Mouse (Mus musculus) embryonic facial prominence, embryonic 15.5 days (tissue): ENCODE measurements around the gene St6gal1. TPM values are rescaled to one million over a fixed set of nuclear protein-coding genes. Genes with fewer than 3 reads are reported as not detected.

Experiments
- ATAC-seq: fragments of 200-750 bp; cut with Nextera tagmentation; 2 replicates; pipeline ENCODE4 v1.8.0; 2017; ENCODE audit warnings: low read depth, moderate TSS enrichment; ENCODE audit not compliant: insufficient number of reproducible peaks, low FRiP score, low TSS enrichment
- H3K27ac ChIP-seq: fragments of 300-500 bp; sonication (generic); replicated peaks from 2 replicates; pipeline ENCODE4 v1.5.1; 2015; ENCODE audit warnings: mild to moderate bottlenecking, inconsistent platforms
- H3K27me3 ChIP-seq: fragments of 300-500 bp; sonication (generic); 2 replicates; pipeline ENCODE4 v1.6.1; 2015; ENCODE audit warnings: inconsistent platforms
- H3K36me3 ChIP-seq: fragments of 300-500 bp; sonication (generic); 2 replicates; pipeline ENCODE4 v1.6.1; 2015; ENCODE audit warnings: mild to moderate bottlenecking, inconsistent platforms
- H3K4me1 ChIP-seq: fragments of 300-500 bp; sonication (generic); 2 replicates; pipeline ENCODE4 v1.6.1; 2015; ENCODE audit warnings: inconsistent platforms
- H3K4me2 ChIP-seq: fragments of 300-500 bp; sonication (generic); replicated peaks from 2 replicates; pipeline ENCODE4 v1.6.1; 2015; ENCODE audit warnings: mild to moderate bottlenecking, inconsistent platforms
- H3K4me3 ChIP-seq: fragments of 300-500 bp; sonication (generic); replicated peaks from 2 replicates; pipeline ENCODE4 v1.5.1; 2015; ENCODE audit warnings: mild to moderate bottlenecking, inconsistent platforms
- H3K9ac ChIP-seq: fragments of 300-500 bp; sonication (generic); 2 replicates; pipeline ENCODE4 v1.6.1; 2015; ENCODE audit warnings: inconsistent platforms
- H3K9me3 ChIP-seq: fragments of 300-500 bp; sonication (generic); replicated peaks from 2 replicates; pipeline ENCODE4 v1.6.1; 2016; ENCODE audit warnings: inconsistent platforms
- WGBS: fragments of 180-500 bp; shearing (Covaris S2); methylation state at CpG from one replicate; pipeline ENCODE4 v1.1.7; 2015; 5-methylcytosine and 5-hydroxymethylcytosine counted together
- polyA plus RNA-seq: library from polyadenylated mRNA; unstranded; fragments of >200 nt; fragmentation: Nextera tagmentation; extraction: Ambion mirVana; gene quantifications from 2 replicates; pipeline ENCODE4 v1.2.1, GENCODE M21; 2015

The St6gal1 gene
- polyA plus RNA-seq, 1 experiment from 2014 or later = 16.5 TPM

GRCm38 (mm10) chr16:23307142-23307968 lies 82.8 kb downstream of the St6gal1 start:
- H3K4me1 ChIP-seq = no peaks in the 10 kb centered on the region
- no peaks in the 10 kb centered on the region for H3K9me3 ChIP-seq
- no peak overlapping the region for H3K4me3 ChIP-seq
- no peak for ATAC-seq
- no peak overlapping the region for H3K9ac ChIP-seq
- H3K36me3 ChIP-seq = no peaks in the 10 kb centered on the region
- WGBS = 71% methylated on average over 12 of the region's 12 CpGs
- H3K4me2 ChIP-seq = no peak overlapping the region
- no peak overlapping the region for H3K27ac ChIP-seq
- H3K27me3 ChIP-seq = no peaks in the 10 kb centered on the region

GRCm38 (mm10) chr16:23308012-23308554 lies 83.5 kb downstream of the St6gal1 start:
- WGBS = 73% methylated on average over 4 of the region's 4 CpGs
- no peak overlapping the region for H3K9ac ChIP-seq
- no peak overlapping the region for H3K27ac ChIP-seq
- no peaks in the 10 kb centered on the region for H3K9me3 ChIP-seq
- no peaks in the 10 kb centered on the region for H3K4me1 ChIP-seq
- ATAC-seq = no peak
- H3K36me3 ChIP-seq = no peaks in the 10 kb centered on the region
- H3K27me3 ChIP-seq = no peaks in the 10 kb centered on the region
- no peak overlapping the region for H3K4me2 ChIP-seq
- no peak overlapping the region for H3K4me3 ChIP-seq

- no peaks in the 10 kb centered on the region for H3K9me3 ChIP-seq
- H3K27me3 ChIP-seq = no peaks in the 10 kb centered on the region
- no peaks in the 10 kb centered on the region for H3K4me1 ChIP-seq
- no peak overlapping the region for H3K27ac ChIP-seq
- ATAC-seq = no peak
- no peak overlapping the region for H3K4me2 ChIP-seq
- no peak overlapping the region for H3K4me3 ChIP-seq
- no peak overlapping the region for H3K9ac ChIP-seq
- H3K36me3 ChIP-seq = no peaks in the 10 kb centered on the region
- 78% methylated on average over 4 of the region's 4 CpGs for WGBS
Observed at GRCm38 (mm10) chr16:23309080-23309479, 84.5 kb downstream of the St6gal1 start.

- H3K36me3 ChIP-seq = no peaks in the 10 kb centered on the region
- H3K4me3 ChIP-seq = no peak overlapping the region
- 0 out of 2 replicates have a peak, but pooled peaks cover 7% of the 10 kb centered on the region for H3K4me1 ChIP-seq
- no peaks in the 10 kb centered on the region for H3K27me3 ChIP-seq
- no peak overlapping the region for H3K4me2 ChIP-seq
- no peak for ATAC-seq
- no peaks in the 10 kb centered on the region for H3K9me3 ChIP-seq
- H3K27ac ChIP-seq = no peak overlapping the region
- WGBS = 94% methylated on average over 9 of the region's 9 CpGs
- H3K9ac ChIP-seq = no peak overlapping the region
Observed at GRCm38 (mm10) chr16:23312604-23313003, 88.1 kb downstream of the St6gal1 start.

GRCm38 (mm10) chr16:23314790-23315189 lies 90.2 kb downstream of the St6gal1 start:
- Histone ChIP-seq H3K9ac (no peak overlapping the region), H3K9me3 (no peaks in the 10 kb centered on the region), H3K27me3 (no peaks in the 10 kb centered on the region), H3K4me2 (no peak overlapping the region), H3K27ac (0 out of 2 replicates have a peak overlapping the region, but pooled peaks have one; percentile 2), H3K36me3 (no peaks in the 10 kb centered on the region), H3K4me1 (0 out of 2 replicates have a peak, but pooled peaks cover 7% of the 10 kb centered on the region), H3K4me3 (no peak overlapping the region)
- no peak for ATAC-seq
- WGBS = 26% methylated on average over 7 of the region's 7 CpGs

- Histone ChIP-seq H3K9ac (no peak overlapping the region), H3K27ac (no peak overlapping the region), H3K27me3 (no peaks in the 10 kb centered on the region), H3K4me3 (no peak overlapping the region), H3K36me3 (peaks cover 6% of the 10 kb centered on the region; the same call in 1 of the 2 replicates), H3K4me2 (no peak overlapping the region), H3K4me1 (0 out of 2 replicates have a peak, but pooled peaks cover 7% of the 10 kb centered on the region), H3K9me3 (no peaks in the 10 kb centered on the region)
- WGBS = 76% methylated on average over 7 of the region's 7 CpGs
- no peak for ATAC-seq
Observed at GRCm38 (mm10) chr16:23317411-23318047, 93.0 kb downstream of the St6gal1 start.

- 84% methylated on average over 3 of the region's 3 CpGs for WGBS
- ATAC-seq = no peak
Observed at GRCm38 (mm10) chr16:23320025-23320424, 95.5 kb downstream of the St6gal1 start.

GRCm38 (mm10) chr16:23320579-23320978 lies 96.0 kb downstream of the St6gal1 start:
- no peak overlapping the region for H3K9ac ChIP-seq
- H3K27ac ChIP-seq = no peak overlapping the region
- H3K4me2 ChIP-seq = no peak overlapping the region
- H3K4me3 ChIP-seq = no peak overlapping the region
- H3K36me3 ChIP-seq = peaks cover 6% of the 10 kb centered on the region; the same call in 1 of the 2 replicates
- whole genome bisulfite sequencing = 87% methylated on average over 6 of the region's 6 CpGs
- H3K4me1 ChIP-seq = 0 out of 2 replicates have a peak, but pooled peaks cover 5% of the 10 kb centered on the region
- no peaks in the 10 kb centered on the region for H3K27me3 ChIP-seq
- no peaks in the 10 kb centered on the region for H3K9me3 ChIP-seq
- ATAC-seq = no peak

More at GRCm38 (mm10) chr16:23320025-23320424, 95.5 kb downstream of the St6gal1 start:
- 0 out of 2 replicates have a peak, but pooled peaks cover 7% of the 10 kb centered on the region for H3K4me1 ChIP-seq
- H3K36me3 ChIP-seq = peaks cover 6% of the 10 kb centered on the region; the same call in 1 of the 2 replicates
- no peak overlapping the region for H3K27ac ChIP-seq
- no peaks in the 10 kb centered on the region for H3K27me3 ChIP-seq
- H3K9me3 ChIP-seq = no peaks in the 10 kb centered on the region
- H3K4me3 ChIP-seq = no peak overlapping the region
- H3K4me2 ChIP-seq = no peak overlapping the region
- H3K9ac ChIP-seq = no peak overlapping the region

GRCm38 (mm10) chr16:23322453-23322852 lies 97.9 kb downstream of the St6gal1 start:
- Histone ChIP-seq H3K9ac (no peak overlapping the region), H3K9me3 (no peaks in the 10 kb centered on the region), H3K27me3 (no peaks in the 10 kb centered on the region), H3K27ac (no peak overlapping the region), H3K4me2 (no peak overlapping the region), H3K36me3 (peaks cover 6% of the 10 kb centered on the region; the same call in 1 of the 2 replicates), H3K4me1 (0 out of 2 replicates have a peak, but pooled peaks cover 5% of the 10 kb centered on the region), H3K4me3 (no peak overlapping the region)
- no peak for ATAC-seq

- H3K36me3 ChIP-seq = peaks cover 6% of the 10 kb centered on the region; the same call in 1 of the 2 replicates
- H3K4me1 ChIP-seq = 0 out of 2 replicates have a peak, but pooled peaks cover 5% of the 10 kb centered on the region
- WGBS = 28% methylated on average over 3 of the region's 3 CpGs
- H3K27me3 ChIP-seq = no peaks in the 10 kb centered on the region
- H3K4me3 ChIP-seq = no peak overlapping the region
- H3K4me2 ChIP-seq = no peak overlapping the region
- no peak overlapping the region for H3K27ac ChIP-seq
- no peaks in the 10 kb centered on the region for H3K9me3 ChIP-seq
- H3K9ac ChIP-seq = no peak overlapping the region
- no peak for ATAC-seq
Observed at GRCm38 (mm10) chr16:23323915-23324314, 99.4 kb downstream of the St6gal1 start.
